Mouse (Mus musculus) forebrain, embryonic 11.5 days (tissue): ENCODE results near the gene Raly. TPM values are rescaled to one million over a fixed set of nuclear protein-coding genes. Genes with fewer than 3 reads are reported as not detected.

Experiments used
- ATAC-seq: fragments of 200-750 bp; cut with Nextera tagmentation; replicated peaks from 2 replicates; pipeline ENCODE4 v1.8.0; 2017; ENCODE audit warnings: moderate TSS enrichment; ENCODE audit not compliant: low FRiP score
- DNase-seq: peaks from one replicate; pipeline ENCODE4 v3.0.0-alpha.2; 2017; ENCODE audit warnings: low spot score
- H3K27ac ChIP-seq: fragments of 300-500 bp; sonication (generic); 2 replicates; pipeline ENCODE4 v1.5.1; 2014; ENCODE audit warnings: low read depth, low read length
- H3K27me3 ChIP-seq: fragments of 300-500 bp; sonication (generic); 2 replicates; pipeline ENCODE4 v1.6.1; 2014; ENCODE audit warnings: mild to moderate bottlenecking, low read length, mixed read lengths; ENCODE audit not compliant: control insufficient read depth, insufficient read depth
- H3K36me3 ChIP-seq: fragments of 300-500 bp; sonication (generic); 2 replicates; pipeline ENCODE4 v1.6.1; 2014; ENCODE audit warnings: mild to moderate bottlenecking, low read length, moderate library complexity, mixed read lengths; ENCODE audit not compliant: control insufficient read depth, insufficient read depth
- H3K4me1 ChIP-seq: fragments of 300-500 bp; sonication (generic); replicated peaks from 2 replicates; pipeline ENCODE4 v1.6.1; 2014; ENCODE audit warnings: low read length, mixed read lengths; ENCODE audit not compliant: control insufficient read depth, insufficient read depth
- H3K4me2 ChIP-seq: fragments of 300-500 bp; sonication (generic); 2 replicates; pipeline ENCODE4 v1.6.1; 2014; ENCODE audit warnings: low read depth, mild to moderate bottlenecking, low read length, moderate library complexity, mixed read lengths; ENCODE audit not compliant: severe bottlenecking
- H3K4me3 ChIP-seq: fragments of 300-500 bp; sonication (generic); 2 replicates; pipeline ENCODE4 v1.5.1; 2014; ENCODE audit warnings: low read depth, low read length
- H3K9ac ChIP-seq: fragments of 300-500 bp; sonication (generic); 2 replicates; pipeline ENCODE4 v1.6.1; 2014; ENCODE audit warnings: low read length
- H3K9me3 ChIP-seq: fragments of 300-500 bp; sonication (generic); 2 replicates; pipeline ENCODE4 v1.6.1; 2016; ENCODE audit warnings: low read length, mixed read lengths; ENCODE audit not compliant: control insufficient read depth
- WGBS: fragments of 180-500 bp; shearing (Covaris S2); extraction: QIAGEN DNeasy Blood & Tissue Kit; methylation state at CpG from one replicate; pipeline ENCODE4 v1.1.7; 2014; 5-methylcytosine and 5-hydroxymethylcytosine counted together
- polyA plus RNA-seq: library from polyadenylated mRNA; unstranded; fragments of >200 nt; fragmentation: Nextera tagmentation; extraction: Ambion mirVana; gene quantifications from 2 replicates; pipeline ENCODE4 v1.2.1, GENCODE M21; 2014

Gene Raly
- polyA plus RNA-seq, 1 experiment from 2014 or later: 92.4 TPM

- H3K9me3 ChIP-seq: no peaks in the 10 kb centered on the region
- H3K27ac ChIP-seq: peak overlapping the region; percentile 96
- peaks cover 6% of the 10 kb centered on the region for H3K4me1 ChIP-seq
- no peaks in the 10 kb centered on the region for H3K27me3 ChIP-seq
- peak overlapping the region; percentile 47; the same call in 1 of the 2 replicates for H3K9ac ChIP-seq
- H3K36me3 ChIP-seq: no peaks in the 10 kb centered on the region
- peak overlapping the region; percentile 50 for H3K4me2 ChIP-seq
- WGBS: 4% methylated on average over 14 of the region's 14 CpGs
- DNase-seq (no peak), ATAC-seq (no peak)
- peak overlapping the region; percentile 97 for H3K4me3 ChIP-seq
These were observed 780 bp upstream of the Raly start for GRCm38 (mm10) chr2:154789977-154790655.

GRCm38 (mm10) chr2:154791661-154792642 is 1.1 kb downstream of the Raly start:
- peak; percentile 47 for ATAC-seq
- peak overlapping the region; percentile 85 for H3K9ac ChIP-seq
- H3K27ac ChIP-seq: peak overlapping the region; percentile 96
- H3K36me3 ChIP-seq: no peaks in the 10 kb centered on the region
- DNase-seq: peak; percentile 88
- under 1% methylated on average over 60 of the region's 67 CpGs for WGBS
- H3K4me1 ChIP-seq: peaks cover 6% of the 10 kb centered on the region
- H3K4me3 ChIP-seq: peak overlapping the region; percentile 97
- no peaks in the 10 kb centered on the region for H3K9me3 ChIP-seq
- H3K4me2 ChIP-seq: peak overlapping the region; percentile 73
- no peaks in the 10 kb centered on the region for H3K27me3 ChIP-seq

GRCm38 (mm10) chr2:154803372-154803771 is 12.5 kb downstream of the Raly start:
- DNase-seq (no peak), ATAC-seq (no peak)
- no peak overlapping the region for H3K4me2 ChIP-seq
- H3K27me3 ChIP-seq: no peaks in the 10 kb centered on the region
- H3K4me3 ChIP-seq: no peak overlapping the region
- no peak overlapping the region for H3K27ac ChIP-seq
- WGBS: 94% methylated on average over 1 of the region's 1 CpGs
- no peaks in the 10 kb centered on the region for H3K4me1 ChIP-seq
- H3K36me3 ChIP-seq: no peaks in the 10 kb centered on the region
- no peaks in the 10 kb centered on the region for H3K9me3 ChIP-seq
- H3K9ac ChIP-seq: no peak overlapping the region

- WGBS: 84% methylated on average over 4 of the region's 4 CpGs
These were observed 12.9 kb downstream of the Raly start for GRCm38 (mm10) chr2:154803845-154804244.

GRCm38 (mm10) chr2:154807689-154808088 is 16.8 kb downstream of the Raly start:
- Histone ChIP-seq H3K4me3 (no peak overlapping the region), H3K27me3 (no peaks in the 10 kb centered on the region), H3K27ac (no peak overlapping the region), H3K9me3 (no peaks in the 10 kb centered on the region), H3K36me3 (no peaks in the 10 kb centered on the region), H3K4me1 (no peaks in the 10 kb centered on the region), H3K9ac (no peak overlapping the region), H3K4me2 (no peak overlapping the region)
- 78% methylated on average over 1 of the region's 1 CpGs for WGBS
- ATAC-seq (no peak), DNase-seq (no peak)

More at GRCm38 (mm10) chr2:154803845-154804244, 12.9 kb downstream of the Raly start:
- no peaks in the 10 kb centered on the region for H3K27me3 ChIP-seq
- H3K9ac ChIP-seq: no peak overlapping the region
- no peak overlapping the region for H3K4me3 ChIP-seq
- no peak for ATAC-seq
- no peak overlapping the region for H3K27ac ChIP-seq
- no peak for DNase-seq
- H3K4me2 ChIP-seq: no peak overlapping the region
- no peaks in the 10 kb centered on the region for H3K36me3 ChIP-seq
- no peaks in the 10 kb centered on the region for H3K9me3 ChIP-seq
- no peaks in the 10 kb centered on the region for H3K4me1 ChIP-seq

- Histone ChIP-seq H3K9me3 (no peaks in the 10 kb centered on the region), H3K4me1 (no peaks in the 10 kb centered on the region), H3K36me3 (no peaks in the 10 kb centered on the region), H3K27me3 (no peaks in the 10 kb centered on the region), H3K4me3 (no peak overlapping the region), H3K4me2 (no peak overlapping the region), H3K9ac (no peak overlapping the region), H3K27ac (no peak overlapping the region)
- ATAC-seq (no peak), DNase-seq (no peak)
- WGBS: 97% methylated on average over 1 of the region's 1 CpGs
These were observed 18.3 kb downstream of the Raly start for GRCm38 (mm10) chr2:154809107-154809762.

GRCm38 (mm10) chr2:154810821-154811220 is 19.9 kb downstream of the Raly start:
- H3K4me2 ChIP-seq: no peak overlapping the region
- H3K9ac ChIP-seq: no peak overlapping the region
- H3K4me3 ChIP-seq: no peak overlapping the region
- no peaks in the 10 kb centered on the region for H3K27me3 ChIP-seq
- DNase-seq (no peak), ATAC-seq (no peak)
- no peaks in the 10 kb centered on the region for H3K9me3 ChIP-seq
- no peaks in the 10 kb centered on the region for H3K4me1 ChIP-seq
- no peak overlapping the region for H3K27ac ChIP-seq
- H3K36me3 ChIP-seq: no peaks in the 10 kb centered on the region
- 70% methylated on average over 1 of the region's 1 CpGs for WGBS

- Histone ChIP-seq H3K9me3 (no peaks in the 10 kb centered on the region), H3K36me3 (no peaks in the 10 kb centered on the region), H3K4me2 (no peak overlapping the region), H3K27me3 (no peaks in the 10 kb centered on the region), H3K4me3 (no peak overlapping the region), H3K4me1 (0 out of 2 replicates have a peak, but pooled peaks cover 5% of the 10 kb centered on the region), H3K27ac (no peak overlapping the region), H3K9ac (no peak overlapping the region)
- 91% methylated on average over 2 of the region's 2 CpGs for WGBS
- DNase-seq (no peak), ATAC-seq (no peak)
These were observed 22.5 kb downstream of the Raly start for GRCm38 (mm10) chr2:154813426-154813825.
